Mouse (Mus musculus) embryonic fibroblast, embryonic 13.5 days (primary cell): ENCODE measurements around the gene Card9.

Experiments
- CTCF ChIP-seq: IDR thresholded peaks from 2 replicates; pipeline ENCODE4 v1.5.1; 2011; ENCODE audit warnings: mild to moderate bottlenecking, control low read depth, low read length, moderate library complexity, borderline replicate concordance; ENCODE audit not compliant: insufficient read depth
- POLR2A ChIP-seq: IDR thresholded peaks from 2 replicates; pipeline ENCODE4 v1.6.1; 2011; ENCODE audit warnings: low read depth, mild to moderate bottlenecking, control low read depth, low read length, moderate library complexity

DNA sequence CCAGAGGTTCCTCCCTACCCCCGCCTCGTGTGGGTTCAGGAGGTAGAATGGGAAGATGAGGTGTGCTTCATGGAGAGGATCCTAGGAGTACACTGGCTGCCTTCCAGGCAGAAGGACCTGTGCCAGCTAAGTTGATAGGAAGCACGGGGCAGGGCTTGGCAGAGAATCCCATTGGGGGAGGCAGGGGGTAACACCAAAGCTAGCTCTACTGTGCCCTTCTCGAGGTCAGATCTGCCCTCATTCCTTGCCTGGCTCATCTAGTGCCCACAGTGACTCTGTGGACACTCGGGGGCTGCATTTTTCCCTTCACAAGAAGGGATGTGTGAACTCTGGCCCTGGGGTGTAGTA lies 21.5 kb downstream of the Card9 start:
- TF ChIP-seq POLR2A (no peak), CTCF (no peak)
